Mouse (Mus musculus) liver, embryonic 13.5 days (tissue): ENCODE data around the gene Ssh2. TPM values are rescaled to one million over a fixed set of nuclear protein-coding genes. Genes with fewer than 3 reads are reported as not detected.

Experiments
- ATAC-seq: fragments of 200-750 bp; cut with Nextera tagmentation; 2 replicates; pipeline ENCODE4 v1.8.0; 2017; ENCODE audit warnings: low read depth, mild to moderate bottlenecking, moderate number of reproducible peaks, moderate library complexity
- DNase-seq: peaks from one replicate; pipeline ENCODE4 v3.0.0; 2022
- H3K27ac ChIP-seq: fragments of 300-500 bp; sonication (generic); 2 replicates; pipeline ENCODE4 v1.5.1; 2015; ENCODE audit warnings: moderate library complexity, mild to moderate bottlenecking, inconsistent platforms
- H3K27me3 ChIP-seq: fragments of 300-500 bp; sonication (generic); 2 replicates; pipeline ENCODE4 v1.6.1; 2015; ENCODE audit warnings: mild to moderate bottlenecking, inconsistent platforms
- H3K36me3 ChIP-seq: fragments of 300-500 bp; sonication (generic); 2 replicates; pipeline ENCODE4 v1.6.1; 2015; ENCODE audit warnings: mild to moderate bottlenecking, inconsistent platforms
- H3K4me1 ChIP-seq: fragments of 300-500 bp; sonication (generic); replicated peaks from 2 replicates; pipeline ENCODE4 v1.6.1; 2015; ENCODE audit warnings: inconsistent platforms
- H3K4me2 ChIP-seq: fragments of 300-500 bp; sonication (generic); 2 replicates; pipeline ENCODE4 v1.6.1; 2015; ENCODE audit warnings: inconsistent platforms, mild to moderate bottlenecking, moderate library complexity
- H3K4me3 ChIP-seq: fragments of 300-500 bp; sonication (generic); replicated peaks from 2 replicates; pipeline ENCODE4 v1.5.1; 2015; ENCODE audit warnings: mild to moderate bottlenecking, inconsistent platforms
- H3K9ac ChIP-seq: fragments of 300-500 bp; sonication (generic); 2 replicates; pipeline ENCODE4 v1.6.1; 2015; ENCODE audit warnings: mild to moderate bottlenecking, inconsistent platforms
- H3K9me3 ChIP-seq: fragments of 300-500 bp; sonication (generic); replicated peaks from 2 replicates; pipeline ENCODE4 v1.6.1; 2016; ENCODE audit warnings: inconsistent platforms
- WGBS: fragments of 180-500 bp; shearing (Covaris S2); methylation state at CpG from one replicate; pipeline ENCODE4 v1.1.7; 2015; ENCODE audit not compliant: insufficient replicate concordance; 5-methylcytosine and 5-hydroxymethylcytosine counted together
- polyA plus RNA-seq: library from polyadenylated mRNA; unstranded; fragments of >200 nt; fragmentation: Nextera tagmentation; extraction: Ambion mirVana; gene quantifications from 2 replicates; pipeline ENCODE4 v1.2.1, GENCODE M21; 2015

Gene Ssh2
- polyA plus RNA-seq, 1 experiment from 2014 or later: 3.5 TPM

DNA sequence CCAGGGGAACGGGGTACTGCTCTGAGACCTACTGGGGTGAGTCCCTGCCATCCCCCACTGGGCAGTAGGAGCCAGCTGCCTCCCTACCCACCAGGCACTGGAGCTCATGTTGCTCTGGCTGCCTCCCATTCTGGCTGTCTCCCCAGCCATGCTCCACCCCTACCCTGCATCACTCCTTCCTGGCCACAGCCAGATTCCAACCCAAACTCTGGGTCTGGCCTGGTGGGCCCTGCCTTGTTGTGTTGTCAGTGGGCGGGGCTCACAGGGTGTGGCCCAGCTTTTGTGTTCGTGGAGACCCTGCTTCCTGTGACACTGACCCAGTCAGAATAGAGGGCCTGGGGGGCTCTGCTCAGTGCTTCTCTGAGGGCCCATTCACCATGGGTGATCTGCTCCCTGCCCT lies 287.4 kb downstream of the Ssh2 start:
- H3K36me3 ChIP-seq: peaks cover 64% of the 10 kb centered on the region
- DNase-seq: no peak
- H3K9me3 ChIP-seq: no peaks in the 10 kb centered on the region
- no peak for ATAC-seq
- WGBS: 58% methylated on average over 3 of the region's 3 CpGs
- H3K27me3 ChIP-seq: no peaks in the 10 kb centered on the region
- H3K4me1 ChIP-seq: peaks cover 17% of the 10 kb centered on the region
- H3K4me3 ChIP-seq: no peak overlapping the region
- H3K27ac ChIP-seq: no peak overlapping the region
- no peak overlapping the region for H3K4me2 ChIP-seq
- no peak overlapping the region for H3K9ac ChIP-seq

DNA sequence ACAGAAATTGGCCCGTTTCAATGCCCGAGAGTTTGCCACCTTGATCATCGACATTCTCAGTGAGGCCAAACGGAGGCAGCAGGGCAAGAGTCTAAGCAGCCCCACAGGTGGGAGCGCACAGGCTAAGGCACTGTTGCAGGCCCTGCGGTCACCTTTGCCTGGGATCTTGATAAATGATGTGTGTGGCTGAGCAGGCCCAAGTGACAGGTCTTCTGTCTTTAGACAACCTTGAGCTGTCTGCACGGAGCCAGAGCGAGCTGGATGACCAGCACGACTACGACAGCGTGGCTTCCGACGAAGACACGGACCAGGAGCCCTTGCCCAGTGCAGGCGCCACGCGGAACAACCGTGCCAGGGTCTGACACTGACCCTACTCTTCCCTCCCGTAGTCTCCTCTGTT lies 288.3 kb downstream of the Ssh2 start:
- H3K9ac ChIP-seq: no peak overlapping the region
- no peak for DNase-seq
- H3K27me3 ChIP-seq: no peaks in the 10 kb centered on the region
- no peak overlapping the region for H3K4me2 ChIP-seq
- 91% methylated on average over 19 of the region's 19 CpGs for WGBS
- H3K27ac ChIP-seq: no peak overlapping the region
- H3K4me1 ChIP-seq: peaks cover 17% of the 10 kb centered on the region
- peaks cover 62% of the 10 kb centered on the region for H3K36me3 ChIP-seq
- H3K4me3 ChIP-seq: no peak overlapping the region
- no peak for ATAC-seq
- H3K9me3 ChIP-seq: no peaks in the 10 kb centered on the region

DNA sequence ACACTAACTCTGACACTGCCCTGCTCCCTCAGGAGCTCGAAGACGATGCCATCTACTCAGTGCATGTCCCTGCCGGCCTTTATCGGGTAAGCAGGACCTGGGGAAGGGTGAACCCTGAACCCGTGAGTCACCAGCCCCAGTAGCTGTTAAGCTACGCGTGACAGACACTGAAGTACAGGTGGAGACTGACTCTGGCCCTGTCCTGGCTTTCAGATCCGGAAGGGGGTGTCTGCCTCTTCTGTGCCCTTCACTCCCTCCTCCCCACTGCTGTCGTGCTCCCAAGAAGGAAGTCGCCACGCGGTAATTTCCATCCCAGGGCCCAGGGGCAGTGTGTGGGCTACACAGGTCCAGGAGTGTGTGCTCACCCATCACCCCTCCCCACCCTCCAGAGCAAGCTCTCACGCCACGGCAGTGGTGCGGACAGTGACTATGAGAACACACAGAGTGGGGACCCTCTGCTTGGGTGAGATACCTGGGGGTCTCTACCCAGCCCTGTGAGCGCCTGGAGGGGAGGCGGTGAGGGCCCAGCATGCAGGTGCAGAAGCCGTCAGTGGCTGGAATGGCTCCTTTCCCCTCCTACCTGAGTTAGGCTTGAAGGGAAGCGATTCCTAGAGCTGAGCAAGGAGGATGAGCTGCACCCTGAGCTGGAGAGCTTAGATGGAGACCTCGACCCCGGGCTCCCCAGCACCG lies 289.3 kb downstream of the Ssh2 start:
- Histone ChIP-seq H3K36me3 (peaks cover 51% of the 10 kb centered on the region), H3K4me3 (no peak overlapping the region), H3K27me3 (no peaks in the 10 kb centered on the region), H3K9ac (no peak overlapping the region), H3K27ac (no peak overlapping the region), H3K4me2 (no peak overlapping the region), H3K4me1 (peaks cover 17% of the 10 kb centered on the region), H3K9me3 (no peaks in the 10 kb centered on the region)
- no peak for ATAC-seq
- DNase-seq: no peak
- WGBS: 78% methylated on average over 22 of the region's 22 CpGs

DNA sequence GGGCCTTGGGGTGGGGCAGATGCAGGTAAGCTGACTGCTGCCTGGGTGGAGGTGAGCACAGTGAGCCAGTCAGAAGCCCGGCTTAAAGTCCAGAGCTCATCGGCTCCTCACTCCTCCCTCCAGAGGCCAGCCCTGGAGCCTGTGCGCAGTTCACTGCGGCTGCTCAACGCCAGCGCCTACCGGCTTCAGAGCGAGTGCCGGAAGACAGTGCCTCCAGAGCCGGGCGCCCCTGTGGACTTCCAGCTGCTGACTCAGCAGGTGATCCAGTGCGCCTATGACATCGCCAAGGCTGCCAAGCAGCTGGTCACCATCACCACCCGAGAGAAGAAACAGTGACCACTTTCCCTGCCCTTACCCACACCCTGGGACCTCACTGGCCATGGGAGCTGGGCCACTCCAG lies 290.2 kb downstream of the Ssh2 start:
- H3K27ac ChIP-seq: no peak overlapping the region

DNA sequence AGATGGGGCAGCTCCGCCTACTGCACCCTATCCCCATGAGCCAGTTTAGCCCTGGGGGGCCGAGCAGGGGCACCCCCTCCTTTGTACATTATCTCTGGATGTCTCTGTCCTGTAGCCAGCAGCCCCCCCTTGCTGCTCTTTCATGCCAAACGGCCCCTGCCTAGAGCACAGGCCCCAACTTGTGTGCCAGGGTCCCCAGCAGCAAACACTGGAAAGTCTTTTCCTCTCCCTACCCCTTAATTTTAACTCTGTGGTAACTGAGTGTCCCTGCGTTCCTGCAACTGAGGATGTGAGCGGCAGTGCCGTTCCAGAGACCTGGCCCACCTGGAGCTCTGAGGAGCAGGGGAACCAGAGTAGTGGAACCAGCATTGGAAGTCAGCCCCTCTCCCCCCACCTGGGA lies 290.9 kb downstream of the Ssh2 start:
- Histone ChIP-seq H3K4me1 (peaks cover 20% of the 10 kb centered on the region), H3K27me3 (no peaks in the 10 kb centered on the region), H3K4me2 (no peak overlapping the region), H3K9me3 (no peaks in the 10 kb centered on the region), H3K4me3 (no peak overlapping the region), H3K9ac (no peak overlapping the region), H3K36me3 (peaks cover 49% of the 10 kb centered on the region), H3K27ac (no peak overlapping the region)
- 77% methylated on average over 6 of the region's 6 CpGs for WGBS
- no peak for ATAC-seq
- DNase-seq: no peak

More for the DNA sequence above, 290.2 kb downstream of the Ssh2 start:
- no peaks in the 10 kb centered on the region for H3K9me3 ChIP-seq
- H3K4me2 ChIP-seq: no peak overlapping the region
- no peaks in the 10 kb centered on the region for H3K27me3 ChIP-seq
- DNase-seq (no peak), ATAC-seq (no peak)
- H3K4me1 ChIP-seq: peaks cover 17% of the 10 kb centered on the region
- WGBS: 87% methylated on average over 14 of the region's 14 CpGs
- peaks cover 49% of the 10 kb centered on the region for H3K36me3 ChIP-seq
- H3K4me3 ChIP-seq: no peak overlapping the region
- no peak overlapping the region for H3K9ac ChIP-seq

DNA sequence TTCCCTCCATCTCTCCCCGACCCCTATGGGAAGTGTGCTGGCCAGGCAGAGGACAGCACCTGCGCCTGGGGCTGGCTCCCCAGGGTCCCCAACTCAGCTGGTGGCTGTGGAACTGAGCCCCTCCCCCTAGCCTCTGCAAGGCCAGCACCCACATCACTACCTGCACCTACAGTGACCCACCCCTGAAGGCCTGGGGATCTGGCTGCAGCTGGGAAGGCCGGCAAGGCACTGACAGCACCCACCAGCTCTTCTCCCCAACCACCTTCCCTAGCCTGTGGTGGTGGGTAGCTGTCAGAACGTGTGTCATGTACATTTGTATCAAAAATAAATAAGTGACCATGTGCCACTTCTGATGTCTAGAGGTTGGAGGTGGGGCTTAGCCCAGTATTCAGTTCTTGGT lies 291.3 kb downstream of the Ssh2 start:
- ATAC-seq (no peak), DNase-seq (no peak)
- no peak overlapping the region for H3K4me2 ChIP-seq
- H3K27me3 ChIP-seq: no peaks in the 10 kb centered on the region
- H3K4me1 ChIP-seq: peaks cover 24% of the 10 kb centered on the region
- no peak overlapping the region for H3K4me3 ChIP-seq
- H3K27ac ChIP-seq: no peak overlapping the region
- H3K36me3 ChIP-seq: peaks cover 48% of the 10 kb centered on the region
- H3K9me3 ChIP-seq: no peaks in the 10 kb centered on the region
- no peak overlapping the region for H3K9ac ChIP-seq
- 59% methylated on average over 4 of the region's 4 CpGs for WGBS

DNA sequence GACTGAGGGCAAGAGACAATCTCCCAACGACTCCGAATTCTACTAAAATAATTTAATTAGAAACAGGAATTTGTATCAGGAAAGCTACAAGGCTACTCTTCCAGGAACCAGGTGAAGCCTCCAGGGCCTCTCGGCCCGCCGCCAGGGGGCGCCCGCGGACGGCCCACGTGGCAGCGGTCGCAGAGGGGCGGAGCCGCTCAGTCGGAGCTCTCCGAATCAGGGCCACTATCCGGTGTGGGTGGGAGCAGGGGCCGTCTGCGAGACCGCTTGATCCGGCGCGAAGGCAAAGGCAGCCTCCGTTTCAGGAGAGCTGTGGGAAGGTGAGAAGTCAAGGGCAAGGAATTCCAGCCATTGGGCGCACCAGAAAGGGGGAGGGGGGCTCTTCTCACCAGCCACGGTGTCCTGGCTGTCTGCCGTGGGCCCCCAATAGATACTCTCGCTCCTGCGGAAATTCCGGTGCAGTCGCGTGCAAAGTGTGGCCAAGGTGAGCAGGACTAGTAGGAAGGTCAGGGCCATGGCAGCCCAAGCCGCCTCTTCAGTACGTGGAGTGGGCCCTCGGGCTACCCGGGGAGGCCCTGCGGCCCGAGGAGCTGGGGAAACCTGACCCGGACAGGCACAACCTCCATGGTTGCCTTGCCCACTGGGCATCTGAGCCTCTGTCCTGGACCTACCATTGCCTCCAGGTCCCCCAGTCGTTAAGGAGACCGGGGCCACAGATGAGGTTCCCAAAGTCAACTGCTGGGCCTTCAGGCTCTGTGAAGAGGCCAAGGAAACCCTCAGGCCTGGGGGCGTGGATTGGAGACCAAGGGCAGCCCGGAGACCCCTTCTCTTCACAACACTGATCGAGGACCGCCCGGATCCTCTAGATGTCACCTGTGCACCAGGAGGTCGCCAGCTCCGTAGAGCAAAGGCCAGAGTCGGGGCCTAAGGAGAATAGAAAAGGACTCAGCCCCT lies 292.3 kb downstream of the Ssh2 start:
- WGBS: 23% methylated on average over 49 of the region's 49 CpGs
- peaks cover 39% of the 10 kb centered on the region for H3K36me3 ChIP-seq
- H3K27ac ChIP-seq: no peak overlapping the region
- no peaks in the 10 kb centered on the region for H3K9me3 ChIP-seq
- peak; percentile 60 for ATAC-seq
- peaks cover 26% of the 10 kb centered on the region for H3K4me1 ChIP-seq
- peak overlapping the region; percentile 58 for H3K9ac ChIP-seq
- H3K27me3 ChIP-seq: no peaks in the 10 kb centered on the region
- peak overlapping the region; percentile 73 for H3K4me2 ChIP-seq
- peak; percentile 74 for DNase-seq
- peak overlapping the region; percentile 45 for H3K4me3 ChIP-seq

Other genes starting within 250 kb of the Ssh2 start
- gene Slc6a4, start 217.7 kb upstream of the Ssh2 start, polyA plus RNA-seq: 2.1 and 2.4 TPM in 2 replicates
- 31.9 and 38.4 TPM in 2 replicates for gene Nsrp1, start 137.9 kb upstream of the Ssh2 start, polyA plus RNA-seq
- 0.07 and 0.08 TPM in 2 replicates for gene Efcab5, start 27.3 kb upstream of the Ssh2 start, polyA plus RNA-seq
- gene Coro6, start 246.1 kb downstream of the Ssh2 start, polyA plus RNA-seq: 0.03 and 0.22 TPM in 2 replicates